Mouse (Mus musculus) kidney, adult 8-10 months (tissue): ENCODE data around the gene Luc7l2.

Experiments
- DNase-seq, 2 experiments: peaks; one replicate each; pipeline ENCODE4 v3.0.0; 2022

Gene Luc7l2

GRCm38 (mm10) chr6:38580112-38580857, 29.2 kb downstream of the Luc7l2 start:
- DNase-seq = no peak

DNA sequence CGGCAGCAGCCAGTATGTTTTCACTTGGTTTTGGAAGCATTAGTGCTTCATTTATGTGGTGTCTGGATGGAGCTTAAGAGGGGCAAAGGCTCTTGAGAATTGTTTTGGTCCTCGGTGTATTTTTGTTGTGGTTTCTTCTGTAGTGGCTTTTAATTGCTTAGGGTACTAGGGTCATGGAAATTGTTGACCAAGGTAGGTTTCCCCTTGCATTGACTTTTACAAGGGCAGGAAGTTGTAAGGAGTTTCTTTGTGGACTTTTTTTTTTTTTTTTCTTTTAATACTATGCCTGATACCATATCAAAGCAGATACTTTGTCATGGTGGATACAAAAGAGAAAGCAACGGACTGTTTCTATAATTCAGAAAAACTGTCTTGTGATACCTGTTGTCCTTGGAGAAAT, 30.6 kb downstream of the Luc7l2 start:
- DNase-seq = no peak

GRCm38 (mm10) chr6:38597481-38597880, 46.3 kb downstream of the Luc7l2 start:
- DNase-seq = no peak

DNA sequence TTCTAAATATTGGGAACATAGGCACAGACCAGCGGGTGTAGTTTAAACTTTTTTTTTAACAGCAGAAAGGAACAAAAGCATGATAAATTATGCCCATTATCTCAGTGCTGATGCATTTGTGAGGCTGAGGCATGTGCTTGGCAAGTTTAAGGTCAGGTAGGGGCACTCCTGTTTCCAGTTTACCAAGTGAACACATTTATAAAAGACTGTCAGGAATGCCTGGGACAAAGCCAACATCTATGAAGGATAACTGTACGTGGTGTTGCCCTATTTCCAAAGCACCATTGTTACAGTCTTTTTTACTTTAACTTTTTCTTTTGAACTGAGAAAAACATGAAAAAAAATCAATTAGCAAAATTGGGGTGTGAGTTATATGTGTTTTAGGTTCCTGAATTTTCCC, 58.8 kb downstream of the Luc7l2 start:
- no peak for DNase-seq

GRCm38 (mm10) chr6:38622406-38622805, 71.3 kb downstream of the Luc7l2 start:
- DNase-seq = no peak

GRCm38 (mm10) chr6:38623457-38623856, 72.3 kb downstream of the Luc7l2 start:
- DNase-seq = no peak

DNA sequence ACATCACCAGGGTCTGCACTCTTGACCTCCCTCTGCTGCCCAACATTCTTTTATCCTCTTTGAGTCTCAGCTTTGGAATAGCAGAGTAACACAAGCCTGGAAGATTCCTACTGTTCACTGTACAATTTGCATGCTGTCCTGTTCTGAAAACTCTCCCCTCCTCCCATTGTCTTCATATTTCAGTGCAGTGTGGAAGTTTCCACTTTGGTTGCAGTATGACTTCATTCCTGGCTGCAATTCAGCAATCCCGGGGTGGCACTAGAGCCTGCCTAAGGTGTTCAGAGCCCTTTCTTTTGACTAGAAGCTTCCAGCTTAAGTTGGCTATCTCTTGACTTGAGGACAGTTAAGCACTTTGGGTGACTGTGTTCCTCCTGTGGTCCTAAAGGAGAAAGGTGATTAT, 73.3 kb downstream of the Luc7l2 start:
- no peak for DNase-seq

DNA sequence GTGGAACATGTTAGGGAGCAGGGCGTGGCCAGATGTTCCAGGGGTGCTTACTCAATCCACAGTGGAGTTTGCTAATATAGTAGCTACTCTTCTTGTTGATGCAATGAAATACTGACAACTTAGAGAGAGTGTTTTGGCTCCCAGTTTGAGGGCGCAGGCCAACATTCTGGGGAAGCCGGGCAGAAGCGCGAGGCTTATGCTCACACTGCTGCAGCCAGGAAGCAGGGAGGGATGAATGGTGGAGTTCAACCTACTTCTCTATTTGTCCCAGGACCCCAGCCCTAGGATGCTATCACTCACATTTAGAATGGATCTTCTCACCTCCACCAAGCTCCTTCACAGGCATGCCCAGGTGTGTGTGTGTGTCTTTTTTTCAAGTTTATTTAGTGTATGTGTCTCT, 75.0 kb downstream of the Luc7l2 start:
- no peak for DNase-seq

DNA sequence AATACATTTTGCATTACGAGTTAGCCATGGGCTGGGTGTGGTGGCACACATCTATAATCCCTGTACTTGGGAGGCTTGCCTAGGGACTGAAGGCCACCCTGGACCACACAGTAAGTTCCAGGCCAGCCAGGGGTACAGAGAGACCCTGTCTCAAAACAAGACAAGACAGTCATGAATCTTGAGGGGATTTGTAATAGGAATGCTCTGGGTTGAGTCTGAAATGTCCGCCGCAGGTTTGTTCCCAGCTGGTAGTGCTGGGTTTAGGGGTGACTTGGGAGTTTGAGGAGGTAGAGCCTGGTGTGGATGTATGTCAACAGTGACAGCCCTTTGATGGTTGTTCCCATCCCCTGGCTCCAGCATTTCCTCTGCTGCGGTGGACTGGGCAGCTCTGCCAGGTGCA, 75.9 kb downstream of the Luc7l2 start:
- DNase-seq = no peak

DNA sequence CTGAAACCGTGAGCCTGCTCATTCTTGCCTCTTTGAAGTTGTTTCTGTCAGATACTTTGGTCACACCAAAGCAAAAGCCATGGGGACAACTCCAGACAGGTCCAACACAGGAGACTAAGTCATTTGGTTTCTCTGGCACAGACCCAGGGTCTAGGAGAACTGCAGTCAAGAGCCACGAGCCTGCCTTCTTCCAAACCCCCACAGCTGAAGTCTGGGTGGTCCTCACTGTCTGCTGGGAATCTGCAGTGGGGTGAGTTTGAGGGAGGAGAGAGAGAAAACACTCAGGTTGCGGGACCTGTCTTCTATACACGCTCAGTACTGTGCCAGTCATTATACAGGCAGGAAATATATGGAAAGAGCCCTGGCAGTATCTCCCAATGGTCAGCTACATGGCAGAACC, 76.4 kb downstream of the Luc7l2 start:
- DNase-seq = no peak

DNA sequence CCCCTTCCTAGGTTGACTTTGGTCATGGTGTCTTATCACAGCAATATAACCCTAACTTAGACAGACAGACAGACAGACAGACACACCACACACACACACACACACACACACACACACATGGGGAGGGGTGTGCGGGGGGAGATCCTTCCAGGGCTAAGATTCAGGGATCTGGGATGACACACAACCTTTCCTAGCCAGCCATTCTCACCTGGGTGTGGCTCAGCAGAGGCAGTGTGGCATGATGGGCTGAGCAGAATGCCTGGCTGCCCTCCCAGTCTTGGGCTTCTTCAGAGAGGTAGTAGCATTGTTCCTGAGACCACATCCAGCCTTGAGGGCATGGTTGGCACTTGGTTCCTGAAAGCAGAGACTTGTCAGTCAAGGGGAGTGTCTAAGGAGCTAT, 78.4 kb downstream of the Luc7l2 start:
- no peak for DNase-seq

- no peak for DNase-seq
Observed at GRCm38 (mm10) chr6:38632826-38633225, 81.7 kb downstream of the Luc7l2 start.

GRCm38 (mm10) chr6:38634461-38634860, 83.3 kb downstream of the Luc7l2 start:
- no peak for DNase-seq

- DNase-seq = peak; percentile 28 to 37
Observed at GRCm38 (mm10) chr6:38635941-38636851, 85.1 kb downstream of the Luc7l2 start.

DNA sequence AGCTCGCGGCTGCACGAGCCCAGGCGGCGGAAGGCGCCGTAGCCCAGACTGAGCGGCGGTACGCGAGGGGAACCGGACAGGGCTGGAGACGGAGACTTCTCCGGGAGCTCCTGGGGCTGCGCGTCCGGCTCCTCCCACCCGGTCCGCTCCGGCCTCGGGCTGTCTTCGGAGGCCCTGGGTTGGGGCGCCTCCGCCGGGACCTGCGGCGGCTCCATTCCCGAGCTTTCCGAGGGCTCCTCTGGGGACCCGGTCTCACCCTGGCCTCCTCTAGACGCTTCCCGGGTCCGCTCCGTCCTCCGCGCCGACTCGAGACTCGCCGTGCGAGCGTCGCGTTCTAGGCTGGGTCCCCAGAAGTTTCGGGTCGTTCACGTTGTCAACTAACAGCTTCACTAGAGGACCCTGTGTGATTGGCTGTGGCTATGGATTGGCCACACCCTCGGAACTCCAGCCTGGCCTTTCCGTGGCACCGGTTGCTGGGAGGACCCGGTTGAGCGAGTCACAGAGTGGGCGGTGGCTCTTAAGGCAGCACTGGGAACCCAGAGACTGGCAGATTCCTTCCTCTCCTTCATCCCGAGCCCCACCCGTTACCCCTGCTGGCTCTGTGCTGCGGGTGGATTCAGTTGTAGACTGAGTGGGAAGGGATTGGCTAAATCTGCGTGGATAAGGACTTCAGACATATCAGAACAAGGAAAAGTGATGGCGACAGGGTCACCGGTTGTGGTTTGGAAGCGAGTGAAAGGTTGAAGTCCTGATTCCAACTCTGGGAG, 85.9 kb downstream of the Luc7l2 start, which contains the start of gene Klrg2:
Gene Klrg2, minus strand, starts transcription at position 391 of the 767 bp plus-strand sequence.
- DNase-seq = peak; percentile 59 to 66

GRCm38 (mm10) chr6:38640401-38640800, 89.3 kb downstream of the Luc7l2 start:
- no peak for DNase-seq

GRCm38 (mm10) chr6:38641228-38641627, 90.1 kb downstream of the Luc7l2 start:
- no peak for DNase-seq

- no peak for DNase-seq
Observed at GRCm38 (mm10) chr6:38641645-38642044, 90.5 kb downstream of the Luc7l2 start.

GRCm38 (mm10) chr6:38642593-38642992, 91.5 kb downstream of the Luc7l2 start:
- no peak for DNase-seq

GRCm38 (mm10) chr6:38643039-38643438, 91.9 kb downstream of the Luc7l2 start:
- DNase-seq = no peak

GRCm38 (mm10) chr6:38649545-38649944, 98.4 kb downstream of the Luc7l2 start:
- DNase-seq = no peak

DNA sequence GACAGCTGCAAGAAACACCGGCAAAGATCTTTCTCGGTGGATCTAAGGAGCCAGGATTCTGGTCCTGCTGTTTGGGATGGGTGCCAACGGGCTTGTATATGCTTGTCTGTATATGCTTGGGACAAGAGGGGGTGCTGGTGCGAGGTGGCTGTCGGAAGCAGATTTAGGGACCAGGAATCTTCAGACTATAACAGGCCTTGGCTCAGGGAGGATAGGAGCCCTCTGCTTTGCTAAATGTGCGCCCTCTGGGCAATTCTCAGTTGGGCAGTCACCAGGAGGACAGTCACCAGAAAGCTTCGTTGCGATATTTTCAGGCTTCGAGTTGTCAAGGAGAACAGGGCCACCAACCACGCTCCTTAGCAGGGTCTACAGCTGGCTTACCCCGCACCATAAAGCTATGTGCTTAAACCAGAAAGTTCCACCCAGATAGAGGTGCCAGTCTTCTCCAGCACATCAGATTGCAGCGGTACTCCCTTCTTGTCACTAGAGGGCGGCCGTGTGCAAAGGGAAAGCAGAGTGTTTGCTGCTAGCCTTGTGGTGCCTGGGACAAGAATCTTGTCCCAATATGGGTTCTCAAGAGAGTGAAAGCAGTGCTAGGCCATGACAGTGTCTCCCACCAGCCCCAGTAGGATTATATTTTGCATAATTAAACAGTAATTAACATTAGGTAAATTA, 99.3 kb downstream of the Luc7l2 start:
- DNase-seq = peak; percentile 39 to 68
